9 mouse cellular contexts compared by ENCODE assay signal in the genomic region with DNA sequence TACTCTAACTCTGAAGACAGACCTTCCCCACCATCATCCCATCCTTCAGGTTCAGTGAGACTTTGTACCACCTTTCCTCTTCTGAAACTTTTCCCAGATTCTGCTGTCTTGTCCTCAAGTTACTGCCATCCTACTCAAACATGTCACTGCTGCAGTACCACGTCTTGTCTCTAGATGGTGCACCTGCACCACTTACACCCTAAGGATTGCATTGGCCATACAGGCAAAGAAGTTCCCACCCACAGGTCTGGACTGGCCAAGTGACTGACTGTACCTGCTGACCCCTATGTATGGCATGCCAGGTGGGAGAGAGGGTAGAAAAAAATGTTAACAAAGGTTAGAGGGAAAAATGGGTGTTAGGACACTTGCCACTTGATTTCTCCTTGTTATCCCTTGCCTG. TPM values are rescaled to one million over a fixed set of nuclear protein-coding genes. Genes with fewer than 3 reads are reported as not detected.
DNase-seq lines count a peak whose midpoint lies in the region; ATAC-seq and TF ChIP-seq lines count a peak whose summit lies in the region.
"Had no signal": no experiment of that assay in that cellular context is flagged by ENCODE, and none has a peak within 500 bp of the region (broad histone marks: within the 10 kb centered on the region; RNA-seq: fewer than 3 reads in every experiment).

No protein-coding gene starts in this region.

- peak; percentile 71 for DNase-seq in c-Kit-positive CD71-positive TER-119-negative erythroid progenitor cells, embryonic 14.5 days (ENCODE audit: low read depth)
- DNase-seq in heart, postnatal 36 days, result peak; percentile 81 to 85
- DNase-seq in layer of hippocampus, adult 11-12 months (ENCODE audit: low spot score), result peak; percentile 89
- peak; percentile 85 for DNase-seq in liver, postnatal 0 days
- DNase-seq in testis, postnatal 10 days (ENCODE audit: low spot score), result peak; percentile 85

- H3K9ac ChIP-seq in forebrain, embryonic 12.5 days, result no peak overlapping the region
- H3K9ac ChIP-seq in liver, postnatal 0 days (replicated peaks), result no peak overlapping the region

- intact Hi-C loops in heart, postnatal 36 days (cut with DNase I), result no loop called here

- no peaks in the 10 kb centered on the region for H3K9me3 ChIP-seq in E14TG2a.4 (ENCODE audit: low read length)
- H3K9me3 ChIP-seq in forebrain, embryonic 12.5 days, result no peaks in the 10 kb centered on the region
- H3K9me3 ChIP-seq in liver, postnatal 0 days (ENCODE audit: low read length), result no peaks in the 10 kb centered on the region

- no peak for TF ChIP-seq EP300 in liver, postnatal 0 days (IDR thresholded peaks at IDR 0.05; ENCODE audit: low read depth)

- H3K36me3 ChIP-seq in E14TG2a.4 (ENCODE audit: insufficient read depth, low read length), result peaks cover 90% of the 10 kb centered on the region
- peaks cover 28% of the 10 kb centered on the region for H3K36me3 ChIP-seq in forebrain, embryonic 12.5 days (replicated peaks)
- peaks cover 24% of the 10 kb centered on the region for H3K36me3 ChIP-seq in liver, postnatal 0 days (replicated peaks; ENCODE audit: insufficient read depth, low read length)

- peak; percentile 83 for ATAC-seq in forebrain, embryonic 12.5 days (ENCODE audit: low FRiP score)
- peak; percentile 66 for ATAC-seq in liver, postnatal 0 days
- peak; percentile 62; the same call in 1 of the 2 replicates for ATAC-seq in neutrophil, adult 5-6 weeks (ENCODE audit: extremely low read depth, insufficient number of reproducible peaks, low FRiP score, poor library complexity, severe bottlenecking)

- TF ChIP-seq CTCF in E14TG2a.4 (conservative IDR thresholded peaks at IDR 0.05; ENCODE audit: low read length), result peak; percentile 97
- TF ChIP-seq CTCF in liver, postnatal 0 days (IDR thresholded peaks at IDR 0.05; ENCODE audit: low read depth), result peak; percentile 98

- 0% methylated on average over 1 of the region's 1 CpGs for WGBS in forebrain, embryonic 12.5 days
- 0% methylated on average over 1 of the region's 1 CpGs for WGBS in liver, postnatal 0 days (ENCODE audit: insufficient replicate concordance)

- H3K4me3 ChIP-seq in E14TG2a.4 (replicated peaks; ENCODE audit: low read length), result no peak overlapping the region
- H3K4me3 ChIP-seq in forebrain, embryonic 12.5 days (replicated peaks), result no peak overlapping the region
- no peak overlapping the region for H3K4me3 ChIP-seq in liver, postnatal 0 days (ENCODE audit: low read depth, low read length)

- H3K4me2 ChIP-seq in forebrain, embryonic 12.5 days, result no peak overlapping the region
- H3K4me2 ChIP-seq in liver, postnatal 0 days (ENCODE audit: low read depth, low read length), result no peak overlapping the region

- no peak overlapping the region for H3K27ac ChIP-seq in forebrain, embryonic 12.5 days
- no peak overlapping the region for H3K27ac ChIP-seq in liver, postnatal 0 days (ENCODE audit: low read depth)

- H3K4me1 ChIP-seq in E14TG2a.4 (replicated peaks; ENCODE audit: low read depth, low read length), result peaks cover 38% of the 10 kb centered on the region
- no peaks in the 10 kb centered on the region; the same call in 1 of the 2 replicates for H3K4me1 ChIP-seq in forebrain, embryonic 12.5 days
- H3K4me1 ChIP-seq in liver, postnatal 0 days (ENCODE audit: insufficient read depth), result no peaks in the 10 kb centered on the region

- H3K27me3 ChIP-seq in E14TG2a.4 (ENCODE audit: insufficient read depth, low read length), result no peaks in the 10 kb centered on the region
- H3K27me3 ChIP-seq in forebrain, embryonic 12.5 days, result no peaks in the 10 kb centered on the region
- H3K27me3 ChIP-seq in liver, postnatal 0 days (ENCODE audit: insufficient read depth, low read length), result no peaks in the 10 kb centered on the region

RNA-seq across cellular contexts. Expression of a gene that starts 10.2 kb away (rescaled TPM):
- polyA plus RNA-seq in forebrain, embryonic 12.5 days (2016; fragmentation: Nextera tagmentation; extraction: Ambion mirVana), result 24.9 and 30.4 TPM in 2 replicates
- 10 to 100 TPM; 45.8 to 48.8 TPM for total RNA-seq in heart, postnatal 36 days (2021)
- polyA plus RNA-seq in liver, postnatal 0 days (2015; fragmentation: Nextera tagmentation; extraction: Ambion mirVana), result 25.6 and 33.1 TPM in 2 replicates
- total RNA-seq in neutrophil, adult 5-6 weeks (2017), result 15.2 and 24.6 TPM in 2 replicates

RNA-seq across cellular contexts. Expression of a gene that starts 19.6 kb away (rescaled TPM):
- 3.4 and 5.7 TPM in 2 replicates for polyA plus RNA-seq in forebrain, embryonic 12.5 days (2016; fragmentation: Nextera tagmentation; extraction: Ambion mirVana)
- not detected for total RNA-seq in heart, postnatal 36 days (2021)
- polyA plus RNA-seq in liver, postnatal 0 days (2015; fragmentation: Nextera tagmentation; extraction: Ambion mirVana), result not detected in 2 replicates
- total RNA-seq in neutrophil, adult 5-6 weeks (2017), result not detected in 2 replicates
- polyA plus RNA-seq: heart, embryonic 14.5 days had no signal

RNA-seq across cellular contexts. Expression of a gene that starts 49.1 kb away (rescaled TPM):
- not detected in 2 replicates for polyA plus RNA-seq in forebrain, embryonic 12.5 days (2016; fragmentation: Nextera tagmentation; extraction: Ambion mirVana)
- not detected for total RNA-seq in heart, postnatal 36 days (2021)
- not detected in 2 replicates for polyA plus RNA-seq in liver, postnatal 0 days (2015; fragmentation: Nextera tagmentation; extraction: Ambion mirVana)
- total RNA-seq in neutrophil, adult 5-6 weeks (2017), result not detected in 2 replicates
- polyA plus RNA-seq: heart, embryonic 14.5 days had no signal
